Mouse (Mus musculus) liver, postnatal 0 days (tissue): Measurements from ENCODE around the gene Pklr. TPM values are rescaled to one million over a fixed set of nuclear protein-coding genes. Genes with fewer than 3 reads are reported as not detected.

Experiments
- ATAC-seq: fragments of 200-750 bp; cut with Nextera tagmentation; 2 replicates; pipeline ENCODE4 v1.8.0; 2017; ENCODE audit warnings: mild to moderate bottlenecking, moderate library complexity
- DNase-seq: peaks from one replicate; pipeline ENCODE4 v3.0.0-alpha.2; 2016
- H3K27ac ChIP-seq: fragments of 300-500 bp; sonication (generic); 2 replicates; pipeline ENCODE4 v1.5.1; 2014; ENCODE audit warnings: antibody characterized with exemption, moderate library complexity, mild to moderate bottlenecking, low read depth
- H3K27me3 ChIP-seq: fragments of 300-500 bp; sonication (generic); 2 replicates; pipeline ENCODE4 v1.6.1; 2014; ENCODE audit warnings: low read length, control low read depth, mixed read lengths; ENCODE audit not compliant: insufficient read depth
- H3K36me3 ChIP-seq: fragments of 300-500 bp; sonication (generic); replicated peaks from 2 replicates; pipeline ENCODE4 v1.6.1; 2014; ENCODE audit warnings: mild to moderate bottlenecking, control low read depth, low read length, moderate library complexity, mixed read lengths; ENCODE audit not compliant: insufficient read depth
- H3K4me1 ChIP-seq: fragments of 300-500 bp; sonication (generic); 2 replicates; pipeline ENCODE4 v1.6.1; 2014; ENCODE audit warnings: antibody characterized with exemption, mild to moderate bottlenecking, control low read depth; ENCODE audit not compliant: insufficient read depth
- H3K4me2 ChIP-seq: fragments of 300-500 bp; sonication (generic); 2 replicates; pipeline ENCODE4 v1.6.1; 2014; ENCODE audit warnings: low read depth, mild to moderate bottlenecking, low read length, moderate library complexity, mixed read lengths
- H3K4me3 ChIP-seq: fragments of 300-500 bp; sonication (generic); 2 replicates; pipeline ENCODE4 v1.5.1; 2014; ENCODE audit warnings: low read depth, low read length
- H3K9ac ChIP-seq: fragments of 300-500 bp; sonication (generic); replicated peaks from 2 replicates; pipeline ENCODE4 v1.6.1; 2014; ENCODE audit warnings: mild to moderate bottlenecking, moderate library complexity
- H3K9me3 ChIP-seq: fragments of 300-500 bp; sonication (generic); 2 replicates; pipeline ENCODE4 v1.6.1; 2016; ENCODE audit warnings: mild to moderate bottlenecking, control low read depth, low read length, mixed read lengths
- CTCF ChIP-seq: sonication (generic); IDR thresholded peaks from 2 replicates; pipeline ENCODE4 v1.5.1; 2016; ENCODE audit warnings: antibody characterized with exemption, low read depth
- EP300 ChIP-seq: IDR thresholded peaks from 2 replicates; pipeline ENCODE4 v1.6.1; 2016; ENCODE audit warnings: antibody characterized with exemption, low read depth, mild to moderate bottlenecking
- WGBS: fragments of 180-500 bp; shearing (Covaris S2); extraction: QIAGEN DNeasy Blood & Tissue Kit; methylation state at CpG from one replicate; pipeline ENCODE4 v1.1.7; 2014; ENCODE audit not compliant: insufficient replicate concordance; 5-methylcytosine and 5-hydroxymethylcytosine counted together
- polyA plus RNA-seq: library from polyadenylated mRNA; unstranded; fragments of >200 nt; fragmentation: Nextera tagmentation; extraction: Ambion mirVana; gene quantifications from 2 replicates; pipeline ENCODE4 v1.2.1, GENCODE M21; 2015

Gene Pklr
- polyA plus RNA-seq, 1 experiment from 2014 or later = 27.8 TPM

GRCm38 (mm10) chr3:89091811-89092508 lies 44.0 kb upstream of the Pklr start:
- peaks cover 24% of the 10 kb centered on the region for H3K27me3 ChIP-seq
- peaks cover 28% of the 10 kb centered on the region for H3K36me3 ChIP-seq
- no peak overlapping the region for H3K9ac ChIP-seq
- TF ChIP-seq EP300 (no peak), CTCF (no peak)
- peak overlapping the region; percentile 100 for H3K4me2 ChIP-seq
- WGBS = 13% methylated on average over 20 of the region's 20 CpGs
- DNase-seq (no peak), ATAC-seq (no peak)
- H3K4me1 ChIP-seq = peaks cover 32% of the 10 kb centered on the region
- H3K9me3 ChIP-seq = no peaks in the 10 kb centered on the region
- H3K4me3 ChIP-seq = peak overlapping the region; percentile 73; the same call in 1 of the 2 replicates
- H3K27ac ChIP-seq = no peak overlapping the region

GRCm38 (mm10) chr3:89092509-89093090 lies 43.3 kb upstream of the Pklr start:
- ATAC-seq = no peak
- WGBS = 31% methylated on average over 11 of the region's 11 CpGs
- H3K9ac ChIP-seq = no peak overlapping the region
- peak overlapping the region; percentile 49; the same call in 1 of the 2 replicates for H3K4me2 ChIP-seq
- H3K27me3 ChIP-seq = peaks cover 24% of the 10 kb centered on the region
- TF ChIP-seq CTCF = no peak
- TF ChIP-seq EP300 = no peak
- H3K4me3 ChIP-seq = peak overlapping the region; percentile 15; the same call in 1 of the 2 replicates
- H3K4me1 ChIP-seq = peaks cover 31% of the 10 kb centered on the region
- no peaks in the 10 kb centered on the region for H3K9me3 ChIP-seq
- peaks cover 33% of the 10 kb centered on the region for H3K36me3 ChIP-seq
- DNase-seq = no peak
- H3K27ac ChIP-seq = no peak overlapping the region

DNA sequence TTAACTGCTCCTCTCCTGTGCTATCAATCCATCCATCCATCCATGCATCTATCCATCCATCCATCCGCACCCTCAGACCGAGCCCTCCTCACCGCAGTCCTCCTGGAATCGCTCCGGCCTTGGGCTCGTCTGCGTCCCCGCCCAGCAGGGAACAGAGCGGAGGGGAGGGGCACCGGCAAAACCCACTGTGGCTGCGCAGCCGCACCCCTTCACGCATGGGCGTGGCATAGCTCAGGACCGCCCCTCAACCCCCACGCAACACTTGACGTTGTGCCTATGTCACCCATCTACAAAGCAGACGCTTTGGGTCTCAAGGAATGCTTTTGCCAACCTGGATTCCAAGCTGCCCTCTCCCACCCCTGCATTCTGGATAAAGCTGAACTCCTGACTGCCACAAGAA lies 42.8 kb upstream of the Pklr start, which contains the start of gene Rusc1:
TSS of gene Rusc1 (minus strand) at position 137 of the 400 bp plus-strand sequence.
- peak; percentile 82 for DNase-seq
- TF ChIP-seq CTCF (no peak), EP300 (no peak)
- H3K36me3 ChIP-seq = peaks cover 39% of the 10 kb centered on the region

GRCm38 (mm10) chr3:89094021-89094420 lies 41.9 kb upstream of the Pklr start:
- no peak for TF ChIP-seq EP300
- TF ChIP-seq CTCF = no peak
- H3K27ac ChIP-seq = no peak overlapping the region
- WGBS = 81% methylated on average over 10 of the region's 10 CpGs

More for the DNA sequence above, 42.8 kb upstream of the Pklr start, which contains the start of gene Rusc1:
- peak; percentile 16; the same call in 1 of the 2 replicates for ATAC-seq
- Histone ChIP-seq H3K9ac (no peak within 1 kb of the TSS), H3K4me1 (peaks cover 27% of the 10 kb centered on the region), H3K4me2 (peak within 1 kb of the TSS; percentile 49), H3K9me3 (no peaks in the 10 kb centered on the region), H3K27me3 (peaks cover 24% of the 10 kb centered on the region), H3K4me3 (peak within 1 kb of the TSS; percentile 15; the same call in 1 of the 2 replicates), H3K27ac (no peak within 1 kb of the TSS)
- 10% methylated on average over 18 of the region's 18 CpGs for WGBS

DNA sequence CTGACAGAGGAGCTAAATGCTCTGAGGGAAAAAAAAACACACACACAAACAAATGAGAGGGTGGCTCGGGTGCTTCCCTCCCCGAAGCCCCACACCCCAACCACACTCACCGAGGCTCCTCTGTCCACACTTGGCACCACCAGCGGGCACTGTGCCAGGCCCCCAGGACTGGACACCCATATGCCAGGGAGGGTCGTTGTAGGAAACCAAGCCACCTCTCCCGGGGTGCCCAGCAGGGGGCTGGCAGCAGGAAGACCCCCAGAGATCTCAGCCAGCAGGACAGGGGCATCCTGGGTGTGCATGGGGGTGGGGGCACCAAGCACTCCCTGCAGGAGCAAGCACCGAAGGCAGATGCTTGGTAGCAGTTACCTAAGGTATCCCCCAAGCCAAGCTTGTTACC lies 35.1 kb upstream of the Pklr start, which contains the start of gene Gm43738:
TSS of gene Gm43738 (minus strand) at position 289 of the 400 bp plus-strand sequence.
- Histone ChIP-seq H3K27ac (peak within 1 kb of the TSS; percentile 30), H3K4me2 (peak within 1 kb of the TSS; percentile 72), H3K36me3 (peaks cover 33% of the 10 kb centered on the region), H3K4me3 (peak within 1 kb of the TSS; percentile 54), H3K9ac (peak within 1 kb of the TSS; percentile 50), H3K4me1 (peaks cover 31% of the 10 kb centered on the region), H3K27me3 (no peaks in the 10 kb centered on the region), H3K9me3 (no peaks in the 10 kb centered on the region)
- ATAC-seq (no peak), DNase-seq (no peak)
- WGBS = 37% methylated on average over 7 of the region's 7 CpGs
- TF ChIP-seq CTCF = 0 out of 2 replicates have a peak, but pooled peaks have one; percentile 5
- TF ChIP-seq EP300 = no peak

More at GRCm38 (mm10) chr3:89094021-89094420, 41.9 kb upstream of the Pklr start:
- peaks cover 24% of the 10 kb centered on the region for H3K4me1 ChIP-seq
- H3K9me3 ChIP-seq = no peaks in the 10 kb centered on the region
- peaks cover 44% of the 10 kb centered on the region for H3K36me3 ChIP-seq
- H3K9ac ChIP-seq = no peak overlapping the region
- no peak overlapping the region for H3K4me2 ChIP-seq
- DNase-seq (no peak), ATAC-seq (no peak)
- peaks cover 24% of the 10 kb centered on the region for H3K27me3 ChIP-seq
- no peak overlapping the region for H3K4me3 ChIP-seq

DNA sequence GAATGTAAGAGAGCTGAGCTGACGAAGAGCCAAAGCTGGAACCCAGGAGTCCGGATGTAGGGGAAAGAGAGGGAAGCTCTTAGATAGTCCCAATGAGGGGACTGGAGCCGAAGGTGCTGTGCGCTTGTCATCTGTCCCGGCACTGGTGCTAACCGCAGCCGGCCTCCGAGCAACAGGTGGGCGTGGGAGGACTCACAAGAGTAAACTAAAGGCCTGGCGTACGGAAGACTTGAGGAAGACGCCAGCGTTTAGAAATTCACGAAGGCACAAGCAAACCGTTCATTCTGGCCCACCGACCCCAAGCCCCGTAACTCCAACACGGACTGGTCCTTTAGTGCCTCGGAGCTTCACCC lies 34.5 kb upstream of the Pklr start:
- no peaks in the 10 kb centered on the region for H3K9me3 ChIP-seq
- H3K4me2 ChIP-seq = peak overlapping the region; percentile 72
- peak overlapping the region; percentile 50 for H3K9ac ChIP-seq
- no peak for TF ChIP-seq CTCF
- no peak for TF ChIP-seq EP300
- WGBS = 0% methylated on average over 19 of the region's 19 CpGs
- H3K27me3 ChIP-seq = no peaks in the 10 kb centered on the region
- H3K27ac ChIP-seq = peak overlapping the region; percentile 30
- ATAC-seq (peak; percentile 44), DNase-seq (no peak)
- H3K4me3 ChIP-seq = peak overlapping the region; percentile 54
- peaks cover 27% of the 10 kb centered on the region for H3K36me3 ChIP-seq
- H3K4me1 ChIP-seq = peaks cover 31% of the 10 kb centered on the region
